Mouse (Mus musculus): Measurements from ENCODE around the gene St6galnac3. TPM values are rescaled to one million over a fixed set of nuclear protein-coding genes. Genes with fewer than 3 reads are reported as not detected.

Gene St6galnac3
- polyA plus RNA-seq, 1 experiment: 15.6 TPM

- no peak for DNase-seq (ENCODE audit: low read depth)
- TF ChIP-seq POLR2A (IDR thresholded peaks at IDR 0.05; ENCODE audit: borderline replicate concordance, extremely low read depth, insufficient read depth, insufficient read length, poor library complexity, severe bottlenecking) (no peak), CTCF (IDR thresholded peaks at IDR 0.05; ENCODE audit: borderline replicate concordance, extremely low read depth, insufficient read depth, insufficient read length) (no peak)
Observed at GRCm38 (mm10) chr3:153354988-153355297, 370.0 kb downstream of the St6galnac3 start.

- TF ChIP-seq CTCF (IDR thresholded peaks at IDR 0.05; ENCODE audit: borderline replicate concordance, extremely low read depth, insufficient read depth, insufficient read length) (no peak), POLR2A (IDR thresholded peaks at IDR 0.05; ENCODE audit: borderline replicate concordance, extremely low read depth, insufficient read depth, insufficient read length, poor library complexity, severe bottlenecking) (no peak)
- DNase-seq (ENCODE audit: low read depth): no peak
Observed at GRCm38 (mm10) chr3:153354186-153354987, 370.6 kb downstream of the St6galnac3 start.

- TF ChIP-seq POLR2A (IDR thresholded peaks at IDR 0.05; ENCODE audit: borderline replicate concordance, extremely low read depth, insufficient read depth, insufficient read length, poor library complexity, severe bottlenecking) (no peak), CTCF (IDR thresholded peaks at IDR 0.05; ENCODE audit: borderline replicate concordance, extremely low read depth, insufficient read depth, insufficient read length) (no peak)
Observed at GRCm38 (mm10) chr3:153353313-153354103, 371.5 kb downstream of the St6galnac3 start.

GRCm38 (mm10) chr3:153349981-153350380, 375.0 kb downstream of the St6galnac3 start:
- peak; percentile 57 for DNase-seq (ENCODE audit: low read depth)
- no peak for TF ChIP-seq POLR2A (IDR thresholded peaks at IDR 0.05; ENCODE audit: borderline replicate concordance, extremely low read depth, insufficient read depth, insufficient read length, poor library complexity, severe bottlenecking)
- no peak for TF ChIP-seq CTCF (IDR thresholded peaks at IDR 0.05; ENCODE audit: borderline replicate concordance, extremely low read depth, insufficient read depth, insufficient read length)

More at GRCm38 (mm10) chr3:153353313-153354103, 371.5 kb downstream of the St6galnac3 start:
- DNase-seq (ENCODE audit: low read depth): no peak

- no peak for DNase-seq (ENCODE audit: low read depth)
- TF ChIP-seq POLR2A (IDR thresholded peaks at IDR 0.05; ENCODE audit: borderline replicate concordance, extremely low read depth, insufficient read depth, insufficient read length, poor library complexity, severe bottlenecking) (no peak), CTCF (IDR thresholded peaks at IDR 0.05; ENCODE audit: borderline replicate concordance, extremely low read depth, insufficient read depth, insufficient read length) (no peak)
Observed at GRCm38 (mm10) chr3:153348797-153349465, 376.0 kb downstream of the St6galnac3 start.

- DNase-seq (ENCODE audit: low read depth): peak; percentile 56
- TF ChIP-seq POLR2A (IDR thresholded peaks at IDR 0.05; ENCODE audit: borderline replicate concordance, extremely low read depth, insufficient read depth, insufficient read length, poor library complexity, severe bottlenecking) (no peak), CTCF (IDR thresholded peaks at IDR 0.05; ENCODE audit: borderline replicate concordance, extremely low read depth, insufficient read depth, insufficient read length) (no peak)
Observed at GRCm38 (mm10) chr3:153344979-153345378, 380.0 kb downstream of the St6galnac3 start.

GRCm38 (mm10) chr3:153339940-153340339, 385.0 kb downstream of the St6galnac3 start:
- TF ChIP-seq POLR2A (IDR thresholded peaks at IDR 0.05; ENCODE audit: borderline replicate concordance, extremely low read depth, insufficient read depth, insufficient read length, poor library complexity, severe bottlenecking) (no peak), CTCF (IDR thresholded peaks at IDR 0.05; ENCODE audit: borderline replicate concordance, extremely low read depth, insufficient read depth, insufficient read length) (no peak)
- DNase-seq (ENCODE audit: low read depth): no peak

GRCm38 (mm10) chr3:153339091-153339490, 385.9 kb downstream of the St6galnac3 start:
- peak; percentile 38 for DNase-seq (ENCODE audit: low read depth)
- TF ChIP-seq CTCF (IDR thresholded peaks at IDR 0.05; ENCODE audit: borderline replicate concordance, extremely low read depth, insufficient read depth, insufficient read length): no peak
- TF ChIP-seq POLR2A (IDR thresholded peaks at IDR 0.05; ENCODE audit: borderline replicate concordance, extremely low read depth, insufficient read depth, insufficient read length, poor library complexity, severe bottlenecking): no peak

GRCm38 (mm10) chr3:153337779-153338178, 387.2 kb downstream of the St6galnac3 start:
- TF ChIP-seq CTCF (IDR thresholded peaks at IDR 0.05; ENCODE audit: borderline replicate concordance, extremely low read depth, insufficient read depth, insufficient read length) (no peak), POLR2A (IDR thresholded peaks at IDR 0.05; ENCODE audit: borderline replicate concordance, extremely low read depth, insufficient read depth, insufficient read length, poor library complexity, severe bottlenecking) (no peak)
- DNase-seq (ENCODE audit: low read depth): no peak

- no peak for DNase-seq (ENCODE audit: low read depth)
- no peak for TF ChIP-seq POLR2A (IDR thresholded peaks at IDR 0.05; ENCODE audit: borderline replicate concordance, extremely low read depth, insufficient read depth, insufficient read length, poor library complexity, severe bottlenecking)
- TF ChIP-seq CTCF (IDR thresholded peaks at IDR 0.05; ENCODE audit: borderline replicate concordance, extremely low read depth, insufficient read depth, insufficient read length): no peak
Observed at GRCm38 (mm10) chr3:153337221-153337620, 387.8 kb downstream of the St6galnac3 start.
